Mouse (Mus musculus): ENCODE measurements around the gene Klhl11.

The Klhl11 gene

GRCm38 (mm10) chr11:100472197-100472934, at the start of gene Klhl11:
Gene Klhl11, minus strand, starts transcription at chr11:100472741.
- DNase-seq (ENCODE audit: low spot score in 2 of 2) = peak; percentile 76 to 93

GRCm38 (mm10) chr11:100520838-100521237, 48.3 kb upstream of the Klhl11 start:
- no peak for DNase-seq (ENCODE audit: low spot score in 2 of 2)

GRCm38 (mm10) chr11:100519188-100519587, 46.6 kb upstream of the Klhl11 start:
- DNase-seq (ENCODE audit: low spot score in 2 of 2) = no peak

- no peak for DNase-seq (ENCODE audit: low spot score in 2 of 2)
These were observed 45.6 kb upstream of the Klhl11 start for GRCm38 (mm10) chr11:100518188-100518591.

- DNase-seq (ENCODE audit: low spot score in 2 of 2) = no peak
These were observed 43.8 kb upstream of the Klhl11 start for GRCm38 (mm10) chr11:100516291-100516690.

GRCm38 (mm10) chr11:100515789-100516188, 43.2 kb upstream of the Klhl11 start:
- no peak for DNase-seq (ENCODE audit: low spot score in 2 of 2)

- DNase-seq (ENCODE audit: low spot score in 2 of 2) = no peak
These were observed 42.5 kb upstream of the Klhl11 start for GRCm38 (mm10) chr11:100515061-100515460.

GRCm38 (mm10) chr11:100513716-100514115, 41.2 kb upstream of the Klhl11 start:
- no peak for DNase-seq (ENCODE audit: low spot score in 2 of 2)

- peak in 1 of 2 experiments; percentile 45 for DNase-seq (ENCODE audit: low spot score in 2 of 2)
These were observed 39.8 kb upstream of the Klhl11 start for GRCm38 (mm10) chr11:100512384-100512783.

GRCm38 (mm10) chr11:100510556-100510955, 38.0 kb upstream of the Klhl11 start:
- no peak for DNase-seq (ENCODE audit: low spot score in 2 of 2)

GRCm38 (mm10) chr11:100505997-100506396, 33.5 kb upstream of the Klhl11 start:
- DNase-seq (ENCODE audit: low spot score in 2 of 2) = no peak

- no peak for DNase-seq (ENCODE audit: low spot score in 2 of 2)
These were observed 32.6 kb upstream of the Klhl11 start for GRCm38 (mm10) chr11:100504990-100505660.

GRCm38 (mm10) chr11:100501321-100501720, 28.8 kb upstream of the Klhl11 start:
- no peak for DNase-seq (ENCODE audit: low spot score in 2 of 2)

GRCm38 (mm10) chr11:100500651-100501050, 28.1 kb upstream of the Klhl11 start:
- DNase-seq (ENCODE audit: low spot score in 2 of 2) = no peak

- DNase-seq (ENCODE audit: low spot score in 2 of 2) = no peak
These were observed 27.7 kb upstream of the Klhl11 start for GRCm38 (mm10) chr11:100500241-100500640.

- no peak for DNase-seq (ENCODE audit: low spot score in 2 of 2)
These were observed 21.2 kb upstream of the Klhl11 start for GRCm38 (mm10) chr11:100493771-100494170.

- DNase-seq (ENCODE audit: low spot score in 2 of 2) = no peak
These were observed 18.4 kb upstream of the Klhl11 start for GRCm38 (mm10) chr11:100490951-100491350.

- DNase-seq (ENCODE audit: low spot score in 2 of 2) = peak in 1 of 2 experiments; percentile 7
These were observed 13.4 kb upstream of the Klhl11 start for GRCm38 (mm10) chr11:100485801-100486538.

GRCm38 (mm10) chr11:100484461-100484860, 11.9 kb upstream of the Klhl11 start:
- no peak for DNase-seq (ENCODE audit: low spot score in 2 of 2)

- DNase-seq (ENCODE audit: low spot score in 2 of 2) = no peak
These were observed 6.6 kb upstream of the Klhl11 start for GRCm38 (mm10) chr11:100479152-100479551.

GRCm38 (mm10) chr11:100476281-100476680, 3.7 kb upstream of the Klhl11 start:
- DNase-seq (ENCODE audit: low spot score in 2 of 2) = no peak

GRCm38 (mm10) chr11:100472935-100473295, 374 bp upstream of the Klhl11 start:
- no peak for DNase-seq (ENCODE audit: low spot score in 2 of 2)

All from left cerebral cortex, adult 9 months (tissue).